Mouse (Mus musculus): ENCODE measurements around the gene Scn5a. TPM values are rescaled to one million over a fixed set of nuclear protein-coding genes. Genes with fewer than 3 reads are reported as not detected.

The Scn5a gene
- polyA plus RNA-seq, 2 experiments = 0.02 TPM; not detected in 1

DNA sequence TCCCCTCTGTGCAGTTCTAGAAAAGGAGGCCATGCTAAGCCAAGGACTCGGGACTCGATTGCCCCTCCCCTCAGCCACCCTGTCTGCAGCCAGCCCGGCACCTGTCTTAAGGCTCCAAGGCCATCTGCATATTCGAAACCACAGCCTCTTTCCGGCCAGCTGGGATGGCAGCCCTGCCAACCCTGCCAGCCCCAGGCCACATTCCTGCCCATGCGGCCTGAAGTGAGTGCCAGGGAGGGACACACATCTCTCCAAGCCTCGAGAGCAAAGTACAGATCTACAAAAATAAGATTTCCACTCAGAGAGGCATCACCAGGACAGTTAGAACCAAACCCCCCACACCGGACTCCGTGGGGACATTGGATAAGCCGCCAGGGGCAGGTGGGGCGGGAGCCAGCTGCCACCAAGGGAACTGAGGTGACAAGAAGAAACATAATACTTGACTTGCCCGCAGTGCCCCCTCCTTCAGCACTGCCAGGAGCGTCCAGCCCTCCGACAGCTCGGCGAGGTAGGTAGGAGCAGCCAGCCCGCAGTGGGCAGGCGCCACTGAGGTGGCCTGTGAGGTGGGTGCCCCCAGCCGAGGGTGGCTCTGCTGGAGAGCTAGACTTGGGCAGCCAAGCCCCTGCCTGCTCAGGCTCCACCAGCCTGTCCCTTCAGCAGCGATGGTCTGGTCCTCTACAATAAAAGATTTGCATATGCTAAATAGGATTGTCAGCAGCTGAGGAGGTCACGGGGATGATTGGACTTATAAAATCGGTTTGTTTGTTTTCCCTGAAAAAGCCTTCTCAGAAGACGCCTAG, 95.1 kb downstream of the Scn5a start:
- WGBS (ENCODE audit: insufficient replicate concordance) = 47% methylated on average over 23 of the region's 23 CpGs

DNA sequence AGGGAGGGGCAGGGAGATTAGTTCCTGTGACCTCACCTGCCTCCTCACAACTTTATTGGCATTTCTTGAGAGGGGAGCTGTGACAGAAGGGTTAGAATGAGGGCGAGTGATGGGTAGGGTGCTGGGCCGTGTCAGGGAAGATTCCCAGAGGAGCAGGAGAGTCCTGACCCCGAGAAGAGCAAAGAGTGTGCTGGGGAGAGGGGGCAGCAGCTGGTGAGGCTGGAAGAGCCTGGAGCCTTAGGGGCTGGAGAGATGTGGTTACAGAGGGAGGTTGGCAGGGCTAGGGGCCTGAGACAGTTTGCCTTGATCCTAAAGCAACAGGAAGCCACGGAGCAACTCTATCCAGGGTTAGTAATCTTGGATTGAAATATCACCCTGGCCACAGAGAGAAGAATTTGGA, 97.2 kb downstream of the Scn5a start:
- Histone ChIP-seq H3K27me3 (ENCODE audit: control insufficient read depth, insufficient read depth, low read length) (no peaks in the 10 kb centered on the region), H3K9ac (replicated peaks) (no peak overlapping the region), H3K4me1 (replicated peaks; ENCODE audit: control insufficient read depth in 2 of 2, insufficient read depth in 2 of 2, low read length in 1 of 2) (no peaks in the 10 kb centered on the region), H3K27ac (no peak overlapping the region), H3K9me3 (ENCODE audit: control insufficient read depth, low read length) (no peaks in the 10 kb centered on the region), H3K4me2 (ENCODE audit: low read depth) (no peak overlapping the region), H3K4me3 (ENCODE audit: insufficient read depth in 1 of 2, low read depth in 2 of 2, low read length in 2 of 2) (no peak overlapping the region), H3K36me3 (replicated peaks; ENCODE audit: control insufficient read depth, insufficient read depth, low read depth) (no peaks in the 10 kb centered on the region)
- WGBS (ENCODE audit: insufficient replicate concordance) = 55% methylated on average over 4 of the region's 4 CpGs
- no peak for DNase-seq (ENCODE audit: low read depth in 3 of 3, low spot score in 3 of 3)
- TF ChIP-seq EP300 (IDR thresholded peaks at IDR 0.05; ENCODE audit: low read depth) = no peak
- no peak for TF ChIP-seq CTCF (IDR thresholded peaks at IDR 0.05; ENCODE audit: low read depth)
- no peak for ATAC-seq (ENCODE audit: insufficient read depth)

More for the DNA sequence above, 95.1 kb downstream of the Scn5a start:
- H3K36me3 ChIP-seq (replicated peaks; ENCODE audit: control insufficient read depth, insufficient read depth, low read depth) = no peaks in the 10 kb centered on the region
- DNase-seq (ENCODE audit: low read depth in 3 of 3, low spot score in 3 of 3) = no peak
- no peak overlapping the region for H3K27ac ChIP-seq
- TF ChIP-seq EP300 (IDR thresholded peaks at IDR 0.05; ENCODE audit: low read depth) (no peak), CTCF (IDR thresholded peaks at IDR 0.05; ENCODE audit: low read depth) (no peak)
- H3K9me3 ChIP-seq (ENCODE audit: control insufficient read depth, low read length) = no peaks in the 10 kb centered on the region
- no peak for ATAC-seq (ENCODE audit: insufficient read depth)
- no peak overlapping the region for H3K4me3 ChIP-seq (ENCODE audit: insufficient read depth in 1 of 2, low read depth in 2 of 2, low read length in 2 of 2)
- no peaks in the 10 kb centered on the region for H3K4me1 ChIP-seq (replicated peaks; ENCODE audit: control insufficient read depth in 2 of 2, insufficient read depth in 2 of 2, low read length in 1 of 2)
- H3K27me3 ChIP-seq (ENCODE audit: control insufficient read depth, insufficient read depth, low read length) = no peaks in the 10 kb centered on the region
- H3K4me2 ChIP-seq (ENCODE audit: low read depth) = no peak overlapping the region
- H3K9ac ChIP-seq (replicated peaks) = no peak overlapping the region

DNA sequence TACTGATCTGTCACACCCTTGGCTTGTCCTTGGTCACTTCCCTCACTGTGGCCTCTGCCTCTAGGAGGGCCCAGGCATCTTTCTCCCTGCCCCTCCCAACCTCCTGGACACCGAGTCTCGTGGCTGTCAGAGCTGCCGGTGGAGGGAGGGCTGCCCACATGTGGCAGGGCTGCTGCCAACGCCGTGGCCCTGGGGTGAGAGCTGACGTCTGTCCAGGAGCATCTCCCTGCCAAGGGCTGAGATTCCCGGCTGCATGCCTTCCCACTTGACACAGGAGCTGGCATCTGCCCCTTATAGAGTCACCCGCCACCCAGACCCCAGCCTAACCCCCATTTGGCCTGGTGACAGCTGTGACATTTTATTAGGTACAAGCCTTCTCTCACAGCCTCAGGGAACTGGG, 99.5 kb downstream of the Scn5a start:
- TF ChIP-seq EP300 (IDR thresholded peaks at IDR 0.05; ENCODE audit: low read depth) (no peak), CTCF (IDR thresholded peaks at IDR 0.05; ENCODE audit: low read depth) (no peak)
- WGBS (ENCODE audit: insufficient replicate concordance) = 39% methylated on average over 8 of the region's 8 CpGs
- DNase-seq (ENCODE audit: low read depth in 3 of 3, low spot score in 3 of 3) (no peak), ATAC-seq (ENCODE audit: insufficient read depth) (no peak)
- Histone ChIP-seq H3K4me1 (replicated peaks; ENCODE audit: control insufficient read depth in 2 of 2, insufficient read depth in 2 of 2, low read length in 1 of 2) (no peaks in the 10 kb centered on the region), H3K27ac (no peak overlapping the region), H3K27me3 (ENCODE audit: control insufficient read depth, insufficient read depth, low read length) (no peaks in the 10 kb centered on the region), H3K4me3 (ENCODE audit: insufficient read depth in 1 of 2, low read depth in 2 of 2, low read length in 2 of 2) (no peak overlapping the region), H3K9ac (replicated peaks) (no peak overlapping the region), H3K36me3 (replicated peaks; ENCODE audit: control insufficient read depth, insufficient read depth, low read depth) (no peaks in the 10 kb centered on the region), H3K9me3 (ENCODE audit: control insufficient read depth, low read length) (no peaks in the 10 kb centered on the region), H3K4me2 (ENCODE audit: low read depth) (no peak overlapping the region)

DNA sequence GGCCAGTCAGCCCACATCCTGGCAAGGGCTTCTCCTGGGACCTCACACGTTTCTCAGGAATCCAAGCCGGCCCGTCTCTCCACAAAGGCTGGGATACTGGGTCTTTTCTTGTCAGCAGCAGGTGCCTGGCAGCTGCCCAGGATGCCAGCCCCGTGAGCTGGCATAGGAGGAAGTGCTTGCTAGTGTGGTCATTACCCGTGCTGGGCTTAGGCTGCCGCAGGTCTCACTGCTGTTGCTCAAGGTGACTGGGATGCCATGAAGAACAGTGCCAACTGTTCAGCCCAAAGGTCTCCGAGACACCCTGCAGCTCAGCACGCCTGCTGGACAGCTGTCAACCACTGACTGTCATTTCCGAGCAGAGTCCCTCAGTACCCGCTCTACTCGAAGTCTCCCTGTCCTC, 100.5 kb downstream of the Scn5a start:
- H3K27ac ChIP-seq = no peak overlapping the region
- no peaks in the 10 kb centered on the region for H3K27me3 ChIP-seq (ENCODE audit: control insufficient read depth, insufficient read depth, low read length)
- ATAC-seq (ENCODE audit: insufficient read depth) = no peak
- no peaks in the 10 kb centered on the region for H3K9me3 ChIP-seq (ENCODE audit: control insufficient read depth, low read length)
- 46% methylated on average over 11 of the region's 11 CpGs for WGBS (ENCODE audit: insufficient replicate concordance)
- no peak overlapping the region for H3K4me2 ChIP-seq (ENCODE audit: low read depth)
- H3K9ac ChIP-seq (replicated peaks) = no peak overlapping the region
- H3K4me1 ChIP-seq (replicated peaks; ENCODE audit: control insufficient read depth in 2 of 2, insufficient read depth in 2 of 2, low read length in 1 of 2) = no peaks in the 10 kb centered on the region; a peak in 1 of 4 replicates
- no peak for DNase-seq (ENCODE audit: low read depth in 3 of 3, low spot score in 3 of 3)
- no peak overlapping the region for H3K4me3 ChIP-seq (ENCODE audit: insufficient read depth in 1 of 2, low read depth in 2 of 2, low read length in 2 of 2)
- TF ChIP-seq CTCF (IDR thresholded peaks at IDR 0.05; ENCODE audit: low read depth) (no peak), EP300 (IDR thresholded peaks at IDR 0.05; ENCODE audit: low read depth) (no peak)
- no peaks in the 10 kb centered on the region for H3K36me3 ChIP-seq (replicated peaks; ENCODE audit: control insufficient read depth, insufficient read depth, low read depth)

DNA sequence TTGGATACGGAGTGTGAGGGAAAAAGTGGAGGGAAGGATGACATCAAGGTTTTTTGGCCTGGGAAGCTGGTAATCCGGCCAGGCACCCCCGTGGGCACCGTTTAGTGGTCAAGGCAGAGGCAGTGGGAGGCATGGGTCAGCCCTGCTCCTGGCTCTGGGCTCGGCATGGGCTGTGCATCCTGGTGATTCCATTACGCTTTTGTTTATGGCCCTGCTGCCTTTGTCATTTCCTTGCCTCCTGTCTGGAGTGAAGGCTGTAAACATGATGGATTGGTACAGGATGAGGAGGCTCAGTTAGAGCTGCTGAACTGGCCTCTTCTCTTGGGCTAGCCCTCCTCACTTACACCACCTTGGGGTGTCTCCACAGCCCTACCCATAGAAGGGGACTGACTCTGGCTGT, 101.1 kb downstream of the Scn5a start:
- Histone ChIP-seq H3K27ac (no peak overlapping the region), H3K4me3 (ENCODE audit: insufficient read depth in 1 of 2, low read depth in 2 of 2, low read length in 2 of 2) (no peak overlapping the region), H3K9me3 (ENCODE audit: control insufficient read depth, low read length) (no peaks in the 10 kb centered on the region), H3K9ac (replicated peaks) (no peak overlapping the region), H3K36me3 (replicated peaks; ENCODE audit: control insufficient read depth, insufficient read depth, low read depth) (no peaks in the 10 kb centered on the region), H3K4me2 (ENCODE audit: low read depth) (no peak overlapping the region), H3K27me3 (ENCODE audit: control insufficient read depth, insufficient read depth, low read length) (no peaks in the 10 kb centered on the region), H3K4me1 (replicated peaks; ENCODE audit: control insufficient read depth in 2 of 2, insufficient read depth in 2 of 2, low read length in 1 of 2) (peaks cover 0 to 5% of the 10 kb centered on the region in 2 experiments; a peak in 2 of 4 replicates)
- no peak for ATAC-seq (ENCODE audit: insufficient read depth)
- no peak for DNase-seq (ENCODE audit: low read depth in 3 of 3, low spot score in 3 of 3)
- WGBS (ENCODE audit: insufficient replicate concordance) = 26% methylated on average over 6 of the region's 6 CpGs
- TF ChIP-seq EP300 (IDR thresholded peaks at IDR 0.05; ENCODE audit: low read depth) (no peak), CTCF (IDR thresholded peaks at IDR 0.05; ENCODE audit: low read depth) (no peak)

Measured in liver, embryonic 14.5 days (tissue).